Mouse (Mus musculus): Measurements from ENCODE around the gene Smyd3.

DNA sequence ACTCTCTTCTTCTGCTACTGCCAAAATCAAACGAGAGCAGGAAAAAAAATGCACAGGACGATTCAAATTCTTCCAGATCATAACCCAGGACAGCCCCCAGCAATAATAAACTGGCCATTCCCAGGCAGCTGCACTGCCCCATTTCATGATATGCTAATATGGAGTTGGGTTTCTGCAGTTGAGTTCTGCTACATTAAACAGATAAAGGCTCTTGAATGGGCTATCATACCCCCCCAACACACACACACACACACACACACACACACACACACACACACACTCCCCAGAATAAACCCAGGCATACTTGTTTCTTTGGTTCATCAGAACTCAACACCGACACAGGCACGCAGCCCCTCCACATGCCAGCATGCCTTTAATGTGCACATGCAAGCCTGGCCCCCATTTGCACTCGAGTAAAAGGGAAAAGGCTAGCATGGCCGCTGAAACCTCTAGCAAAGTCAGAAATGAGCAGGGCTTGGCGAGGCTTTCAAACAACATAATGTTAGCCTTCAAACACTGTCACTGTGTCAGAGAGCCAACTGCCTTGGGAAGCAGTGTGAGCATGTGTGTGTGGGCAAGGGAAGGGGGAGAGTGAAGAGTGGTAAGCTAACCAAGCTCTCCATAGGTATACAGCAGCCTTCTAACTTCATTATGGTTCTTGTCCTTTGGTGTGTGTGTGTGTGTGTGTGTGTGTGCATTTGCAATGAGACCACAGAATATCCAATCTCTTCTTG, 513.5 kb downstream of the Smyd3 start:
- TF ChIP-seq TAL1 (conservative IDR thresholded peaks at IDR 0.05; ENCODE audit: low read depth, low read length): no peak
- no peak for TF ChIP-seq CTCF (IDR thresholded peaks at IDR 0.05; ENCODE audit: low read depth, low read length)
- TF ChIP-seq GATA1 (IDR thresholded peaks at IDR 0.05; ENCODE audit: borderline replicate concordance, low read length): no peak
- no peak for TF ChIP-seq GATA2 (IDR thresholded peaks at IDR 0.05; ENCODE audit: borderline replicate concordance, low read depth, low read length)
- TF ChIP-seq POLR2AphosphoS5 (IDR thresholded peaks at IDR 0.05; ENCODE audit: insufficient replicate concordance, low read depth, low read length): no peak

Data from G1E (cell line).